Mouse (Mus musculus): ENCODE measurements around the gene Cadm1. TPM values are rescaled to one million over a fixed set of nuclear protein-coding genes. Genes with fewer than 3 reads are reported as not detected.

Gene Cadm1
- 1 to 10 TPM; 2.0 to 2.8 TPM for total RNA-seq (2021)

DNA sequence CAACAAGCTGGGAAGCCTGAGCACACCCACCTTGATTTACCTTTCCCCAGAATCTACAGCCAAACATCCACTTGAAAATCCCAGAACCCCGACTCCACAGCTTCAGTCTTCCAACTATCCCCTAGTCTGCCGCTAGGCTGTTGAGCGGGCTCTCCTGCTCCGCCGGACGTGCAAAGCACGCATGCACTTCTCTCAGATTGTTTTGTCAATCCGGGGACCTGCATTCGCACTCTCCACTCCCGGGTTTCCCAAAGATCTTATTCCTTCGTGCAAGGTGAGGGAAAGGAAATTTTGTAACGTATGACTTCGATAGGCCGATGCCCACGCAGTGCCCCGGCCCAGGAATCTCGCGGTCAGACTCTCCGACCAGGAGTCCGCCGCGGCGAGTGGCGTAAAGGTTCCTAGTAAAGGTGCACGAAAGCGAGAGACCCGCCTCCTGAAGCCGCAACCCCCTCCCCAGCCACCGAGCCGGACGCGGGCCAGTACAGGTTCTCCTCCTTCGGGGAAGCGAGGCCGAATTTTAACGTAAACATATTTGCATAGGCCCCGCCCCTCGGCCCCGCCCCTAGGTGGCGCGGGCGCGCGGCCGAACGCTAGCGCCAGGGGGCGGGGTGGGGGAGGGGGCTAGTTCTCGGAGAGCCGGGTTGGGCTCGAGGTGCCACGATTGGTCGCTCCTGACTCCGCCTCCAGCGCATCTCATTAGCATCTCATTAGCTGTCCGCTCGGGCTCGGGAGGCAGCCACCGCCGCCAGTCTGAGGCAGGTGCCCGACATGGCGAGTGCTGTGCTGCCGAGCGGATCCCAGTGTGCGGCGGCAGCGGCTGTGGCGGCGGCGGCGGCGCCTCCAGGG, at the start of gene Cadm1:
TSS of gene Cadm1 (plus strand) at position 572 of the 849 bp plus-strand sequence.
- intact Hi-C loops (cut with DNase I), result loop anchor here (2.0 to 10.0 kb wide), 2 partner anchors 105 to 169 kb away; no protein-coding TSS in a partner anchor
- DNase-seq, result peak; percentile 86 to 88

DNA sequence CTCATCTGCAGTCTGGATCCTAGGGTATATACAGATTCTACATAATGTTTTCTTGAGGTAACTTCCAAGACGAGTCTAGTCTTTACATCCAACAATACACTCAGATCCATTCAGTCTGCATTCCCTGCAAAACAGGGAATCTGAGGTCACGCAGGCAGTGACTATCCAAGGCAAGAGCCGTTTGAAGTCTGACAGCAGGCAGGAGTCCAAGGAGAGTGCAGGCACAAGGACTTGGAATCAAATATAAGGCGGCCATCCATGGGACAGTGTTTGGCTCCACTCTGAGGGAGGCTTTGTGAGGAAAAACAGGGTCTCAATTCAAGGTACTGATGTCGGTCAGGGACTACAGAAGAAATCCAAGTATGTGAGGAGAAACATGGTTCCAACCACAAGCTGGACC, 45.5 kb upstream of the Cadm1 start:
- peak in 1 of 2 experiments; percentile 3 for DNase-seq
- intact Hi-C loops (cut with DNase I), result no loop called here

- DNase-seq, result no peak
- intact Hi-C loops (cut with DNase I), result no loop called here
Observed at GRCm38 (mm10) chr9:47485186-47485585, 44.8 kb upstream of the Cadm1 start.

DNA sequence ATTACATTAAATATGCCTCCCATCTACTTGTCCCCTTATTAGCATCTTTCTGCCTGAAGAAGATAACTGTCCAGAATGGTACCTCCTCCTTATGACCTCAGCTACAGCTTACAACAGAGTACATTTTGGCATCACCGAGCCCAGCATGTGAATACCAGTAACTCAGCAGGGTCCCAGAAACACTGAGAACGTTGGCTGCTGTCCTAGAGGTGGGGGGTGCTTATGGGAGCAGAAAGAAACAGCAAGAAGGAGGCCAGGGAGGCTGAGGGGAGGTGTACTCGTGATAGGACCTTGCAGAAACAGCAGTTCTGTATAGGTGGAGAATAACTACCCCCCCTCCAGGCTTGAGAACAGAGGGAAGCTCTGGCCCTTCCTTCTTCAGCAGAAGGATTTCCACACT, 30.2 kb upstream of the Cadm1 start:
- intact Hi-C loops (cut with DNase I), result no loop called here

GRCm38 (mm10) chr9:47505956-47506355, 24.0 kb upstream of the Cadm1 start:
- no peak for DNase-seq
- intact Hi-C loops (cut with DNase I), result no loop called here

More for the DNA sequence above, 30.2 kb upstream of the Cadm1 start:
- no peak for DNase-seq

DNA sequence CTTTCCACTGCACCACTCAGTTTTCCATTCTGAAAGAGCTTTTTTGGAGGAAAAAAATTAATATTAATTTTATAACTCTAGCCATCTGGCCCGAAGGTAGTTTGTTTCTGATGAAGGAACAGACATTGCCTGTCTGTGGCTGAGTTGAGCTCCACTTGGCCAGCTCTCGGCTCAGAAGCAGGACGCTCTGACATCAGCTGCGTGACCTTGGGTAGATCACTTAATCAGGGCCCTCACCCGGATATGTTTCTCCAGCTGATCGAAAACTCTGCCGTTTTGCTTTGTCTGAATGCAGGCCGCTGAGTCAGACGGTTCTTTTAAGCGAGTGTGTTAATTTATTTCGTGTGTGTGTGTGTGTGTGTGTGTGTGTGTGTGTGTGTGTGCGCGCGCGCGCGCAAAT, 23.1 kb upstream of the Cadm1 start:
- DNase-seq, result no peak
- intact Hi-C loops (cut with DNase I), result no loop called here

- intact Hi-C loops (cut with DNase I), result no loop called here
- no peak for DNase-seq
Observed at GRCm38 (mm10) chr9:47508109-47508508, 21.9 kb upstream of the Cadm1 start.

GRCm38 (mm10) chr9:47512521-47512920, 17.5 kb upstream of the Cadm1 start:
- intact Hi-C loops (cut with DNase I), result no loop called here
- DNase-seq, result no peak

GRCm38 (mm10) chr9:47514318-47514717, 15.7 kb upstream of the Cadm1 start:
- intact Hi-C loops (cut with DNase I), result no loop called here
- no peak for DNase-seq

GRCm38 (mm10) chr9:47516238-47516637, 13.7 kb upstream of the Cadm1 start:
- intact Hi-C loops (cut with DNase I), result no loop called here
- DNase-seq, result no peak

GRCm38 (mm10) chr9:47527290-47527689, 2.7 kb upstream of the Cadm1 start:
- DNase-seq, result no peak
- intact Hi-C loops (cut with DNase I), result loop anchor here (10.0 kb wide), 1 partner anchor 102 kb away; no protein-coding TSS in a partner anchor

DNA sequence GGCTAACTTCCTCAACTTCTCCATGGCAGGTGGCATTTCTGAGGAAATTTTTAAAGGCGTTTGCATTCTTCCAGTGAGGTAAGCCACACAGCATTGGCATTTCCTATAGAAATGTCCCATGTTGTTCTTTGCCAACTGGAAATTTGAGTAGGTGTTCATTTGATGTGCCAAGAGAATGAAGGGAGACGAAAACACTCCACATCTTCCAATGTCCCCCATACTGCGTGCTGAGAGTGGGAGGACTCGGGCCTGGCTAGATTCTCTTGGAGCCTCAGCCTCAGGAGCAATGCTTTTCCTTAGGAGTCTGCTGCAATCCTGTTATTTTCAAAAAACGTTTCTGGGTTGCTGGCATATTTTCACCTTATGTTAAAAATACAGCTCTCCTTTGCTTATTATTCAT, 2.2 kb upstream of the Cadm1 start:
- intact Hi-C loops (cut with DNase I), result loop anchor here (10.0 kb wide), 1 partner anchor 103 kb away; no protein-coding TSS in a partner anchor
- DNase-seq, result no peak

DNA sequence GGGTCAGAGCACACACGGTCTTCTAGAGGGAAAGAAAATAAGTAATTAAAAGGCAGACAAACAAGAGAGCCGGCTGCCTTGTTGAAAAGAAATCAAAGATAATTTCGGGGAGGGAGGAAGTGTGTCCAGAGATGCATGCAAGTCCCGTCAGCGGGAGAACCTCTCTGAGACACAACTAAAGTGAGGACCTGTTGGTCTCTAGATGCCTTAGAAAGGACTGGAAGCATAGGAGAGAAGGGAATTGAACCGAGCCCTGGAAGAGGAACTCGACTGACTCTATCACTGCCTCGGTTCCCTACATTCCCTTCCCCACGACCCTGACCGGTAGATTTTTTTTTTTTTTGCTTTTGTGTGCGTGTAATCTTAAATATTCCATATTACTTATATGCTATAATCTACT, 791 bp upstream of the Cadm1 start:
- DNase-seq, result no peak
- intact Hi-C loops (cut with DNase I), result loop anchor here (10.0 kb wide), 1 partner anchor 104 kb away; no protein-coding TSS in a partner anchor

GRCm38 (mm10) chr9:47530544-47530921, 560 bp downstream of the Cadm1 start:
- intact Hi-C loops (cut with DNase I), result loop anchor here (2.0 kb wide), 1 partner anchor 168 kb away; no protein-coding TSS in a partner anchor
- DNase-seq, result no peak

DNA sequence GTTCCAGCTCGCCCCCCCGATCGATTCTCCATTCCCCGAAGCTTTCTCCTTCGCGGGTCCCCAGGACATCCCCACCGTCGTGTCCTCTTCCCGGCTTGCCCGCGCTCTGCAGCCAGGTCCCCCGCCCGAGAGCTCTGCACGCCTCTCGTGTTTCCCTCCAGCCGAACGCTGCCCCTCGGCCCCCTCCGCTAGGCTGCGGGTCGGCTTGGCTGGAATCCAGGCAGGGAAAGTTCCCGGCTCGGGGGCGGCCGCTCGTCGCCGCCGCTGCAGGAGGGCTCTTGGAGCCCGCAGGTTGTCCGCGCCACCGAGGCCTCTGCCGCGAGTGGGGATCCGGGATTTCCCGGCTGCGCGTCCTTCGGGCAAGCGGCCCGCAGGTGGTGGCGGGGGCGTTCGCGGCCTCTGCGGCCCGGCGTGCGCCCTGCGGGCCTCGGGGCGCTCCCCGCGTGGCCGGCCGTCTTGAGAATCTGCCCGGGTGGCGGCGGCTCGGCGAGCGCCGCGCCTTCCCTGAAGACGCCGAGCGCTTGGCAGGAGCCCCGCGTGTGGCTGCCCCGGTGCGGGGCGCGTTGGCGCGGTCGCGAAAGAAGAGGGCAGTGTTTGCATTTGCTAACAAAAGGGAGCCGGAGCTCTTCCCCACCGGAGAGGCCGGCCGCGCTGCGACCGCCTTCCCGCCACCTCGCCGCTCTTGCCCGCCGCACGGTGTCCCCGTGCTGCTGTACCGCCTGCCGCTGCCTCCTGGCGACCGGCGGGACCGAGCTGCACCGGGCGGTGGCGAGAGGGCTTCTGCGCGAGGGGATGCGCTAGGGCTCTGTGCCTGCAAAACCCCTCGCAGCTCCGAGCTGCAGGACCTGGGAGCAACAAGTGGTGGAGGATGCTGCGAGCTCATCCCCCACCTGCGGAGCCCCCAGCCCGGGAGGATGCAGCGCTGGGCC, 1.2 kb downstream of the Cadm1 start:
- DNase-seq, result peak; percentile 60 to 63
- intact Hi-C loops (cut with DNase I), result loop anchor here (2.0 kb wide), 1 partner anchor 168 kb away; no protein-coding TSS in a partner anchor

GRCm38 (mm10) chr9:47532215-47532865, 2.4 kb downstream of the Cadm1 start:
- intact Hi-C loops (cut with DNase I), result loop anchor here (2.0 kb wide), 1 partner anchor 56 kb away; no protein-coding TSS in a partner anchor
- peak; percentile 7 to 8 for DNase-seq

GRCm38 (mm10) chr9:47533461-47533860, 3.5 kb downstream of the Cadm1 start:
- intact Hi-C loops (cut with DNase I), result loop anchor here (2.0 kb wide), 1 partner anchor 55 kb away; no protein-coding TSS in a partner anchor
- no peak for DNase-seq

- intact Hi-C loops (cut with DNase I), result no loop called here
Observed at GRCm38 (mm10) chr9:47534573-47535475, 4.9 kb downstream of the Cadm1 start.

DNA sequence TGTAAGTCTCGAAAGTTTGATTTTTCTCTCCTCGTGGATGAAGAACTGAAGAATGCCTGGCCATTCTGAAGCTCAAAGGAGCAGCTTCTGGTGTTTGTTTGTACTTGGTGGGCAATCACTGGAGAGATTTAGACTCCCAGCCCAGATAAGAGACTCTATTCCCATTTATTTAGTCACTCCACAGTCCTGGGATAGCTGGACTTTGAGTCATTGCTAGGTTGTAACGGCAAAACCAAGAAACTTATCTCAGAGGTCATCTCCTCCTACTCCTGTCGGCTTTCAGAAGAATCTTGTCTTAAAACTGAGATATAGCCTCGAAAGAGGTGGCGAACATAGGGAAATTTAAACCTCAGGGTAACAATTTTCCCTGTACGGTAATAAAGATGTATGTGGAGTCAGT, 15.3 kb downstream of the Cadm1 start:
- DNase-seq, result no peak
- intact Hi-C loops (cut with DNase I), result no loop called here

More at GRCm38 (mm10) chr9:47534573-47535475, 4.9 kb downstream of the Cadm1 start:
- DNase-seq, result no peak

Data from heart, postnatal 36 days (tissue).